In the genomic region with DNA sequence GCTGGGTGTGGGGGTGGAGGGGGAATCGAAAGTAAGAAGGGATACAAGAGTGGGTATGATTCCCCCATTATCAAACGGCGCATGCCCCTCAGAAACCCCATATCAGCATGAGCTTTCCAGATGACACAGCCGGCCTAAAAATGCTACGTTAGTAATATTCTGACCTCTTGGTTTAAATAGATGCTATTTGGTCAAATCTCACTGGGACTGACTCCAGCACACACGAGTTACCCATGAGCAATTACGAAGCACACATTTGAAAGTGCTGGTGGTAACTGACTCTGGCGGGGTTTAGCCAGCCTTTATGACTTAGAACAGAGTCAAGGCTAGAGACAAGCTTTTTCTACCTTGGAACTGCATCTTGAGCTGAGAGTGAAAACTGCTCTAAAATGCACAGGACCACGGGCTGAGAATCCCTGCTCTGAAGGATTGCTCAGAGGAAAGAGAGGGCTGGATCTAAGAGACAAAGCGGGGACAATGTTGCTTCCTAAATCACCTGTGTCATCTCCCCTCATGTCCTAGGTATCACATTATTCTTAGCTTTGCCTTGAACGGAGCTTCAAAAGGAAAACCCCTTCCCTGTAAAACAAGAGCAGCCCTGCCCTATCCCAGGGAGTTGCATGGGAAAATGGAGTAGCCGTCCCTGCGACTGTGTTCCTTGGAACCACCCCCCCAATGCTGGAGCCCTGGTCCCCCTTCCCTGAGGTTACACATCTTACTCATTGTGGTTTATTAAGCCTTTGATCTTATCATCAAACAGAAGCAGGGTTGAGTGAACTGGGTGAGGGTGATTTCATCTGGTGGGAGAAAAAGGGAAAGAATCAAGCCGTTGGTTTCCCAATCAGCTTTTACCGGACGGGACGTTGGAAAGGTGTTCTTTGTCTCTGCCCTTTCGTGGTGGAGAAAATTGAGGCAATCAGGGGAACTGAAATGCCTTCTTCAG, we compare ENCODE assay signal across 1 mouse cellular context.
TF ChIP-seq lines count a peak whose summit lies in the region.

No protein-coding gene starts in this region.

TF ChIP-seq in CH12.LX, 34 proteins besides CTCF, POLR2A, EP300 and RAD21 (continued from another document):
- no peak for TF ChIP-seq ELF1 (IDR thresholded peaks at IDR 0.05; ENCODE audit: low read depth, low read length)
- TF ChIP-seq ETS1 (conservative IDR thresholded peaks at IDR 0.05; ENCODE audit: low read depth, low read length): peak; percentile 72
- peak; percentile 70; the same call in 1 of the 2 replicates for TF ChIP-seq MAFK (IDR thresholded peaks at IDR 0.05; ENCODE audit: insufficient replicate concordance, low read length)
- no peak for TF ChIP-seq TBP (conservative IDR thresholded peaks at IDR 0.05; ENCODE audit: low read depth, low read length)
- TF ChIP-seq CHD2 (IDR thresholded peaks at IDR 0.05; ENCODE audit: low read length): no peak
- no peak for TF ChIP-seq E2F4 (IDR thresholded peaks at IDR 0.05; ENCODE audit: insufficient replicate concordance, low read depth, low read length)
- TF ChIP-seq CHD1 (IDR thresholded peaks at IDR 0.05; ENCODE audit: low read depth, low read length): peak; percentile 63; the same call in 1 of the 2 replicates
- TF ChIP-seq MAZ (IDR thresholded peaks at IDR 0.05; ENCODE audit: low read depth, low read length): no peak
- TF ChIP-seq USF1 (IDR thresholded peaks at IDR 0.05; ENCODE audit: low read depth, low read length): no peak
- TF ChIP-seq NRF1 (IDR thresholded peaks at IDR 0.05; ENCODE audit: low read depth, low read length): peak; percentile 65
- no peak for TF ChIP-seq ZNF384 (IDR thresholded peaks at IDR 0.05; ENCODE audit: low read depth, low read length)
- no peak for TF ChIP-seq ZC3H11A (IDR thresholded peaks at IDR 0.05; ENCODE audit: low read depth, low read length)
- peak; percentile 92 for TF ChIP-seq MEF2A (IDR thresholded peaks at IDR 0.05; ENCODE audit: borderline replicate concordance, low read depth, low read length)
- no peak for TF ChIP-seq RCOR1 (conservative IDR thresholded peaks at IDR 0.05; ENCODE audit: low read depth, low read length)
- no peak for TF ChIP-seq NELFE (IDR thresholded peaks at IDR 0.05; ENCODE audit: low read depth, low read length)
- TF ChIP-seq JUND (conservative IDR thresholded peaks at IDR 0.05; ENCODE audit: low read depth, low read length): no peak
- TF ChIP-seq UBTF (IDR thresholded peaks at IDR 0.05; ENCODE audit: low read depth, low read length): no peak
- peak; percentile 74; the same call in 1 of the 2 replicates for TF ChIP-seq MXI1 (IDR thresholded peaks at IDR 0.05; ENCODE audit: low read depth, low read length)
